Mouse (Mus musculus): ENCODE data around the gene Npcd.

Gene Npcd

DNA sequence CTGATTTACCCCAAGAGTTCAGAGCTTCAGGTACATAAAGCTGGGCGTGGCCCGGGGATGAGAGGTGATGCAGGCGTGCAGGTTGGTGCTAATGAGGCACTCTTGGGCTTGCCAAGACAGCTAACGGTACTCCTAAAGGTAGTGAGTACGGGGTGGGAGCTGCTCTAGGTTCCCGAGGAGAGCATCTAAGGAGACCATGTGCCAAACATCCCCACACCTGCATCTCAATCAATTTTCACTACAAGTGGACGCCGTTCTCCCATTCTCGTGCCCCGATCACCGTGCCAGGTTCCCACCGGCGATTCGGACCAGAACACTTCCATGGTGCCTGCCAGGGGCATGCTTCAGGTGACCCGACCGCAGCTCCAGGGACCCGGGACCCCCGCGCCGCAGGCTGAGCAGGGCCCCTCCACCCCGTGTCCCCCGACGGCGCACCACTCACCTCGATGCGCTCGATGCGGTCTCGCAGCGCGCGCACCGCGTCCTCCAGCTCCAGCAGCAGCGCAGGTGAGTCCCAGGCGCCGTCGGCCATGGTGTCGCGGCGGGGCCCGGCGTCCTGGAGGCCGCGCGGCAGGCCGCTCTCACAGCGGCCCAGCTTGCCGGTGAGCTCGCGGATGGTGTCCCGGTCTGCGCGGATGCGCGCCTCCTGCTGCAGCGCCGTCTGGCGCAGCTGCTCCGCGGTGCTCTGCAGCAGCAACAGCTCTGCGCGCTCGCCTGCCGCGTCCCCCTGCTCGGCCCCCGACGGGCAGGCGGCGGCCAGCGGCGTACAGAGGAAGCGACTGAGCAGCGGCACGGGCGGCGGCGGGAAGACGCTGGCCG is 30.3 kb downstream of the Npcd start:
- DNase-seq (ENCODE audit: low spot score) = peak; percentile 41

DNA sequence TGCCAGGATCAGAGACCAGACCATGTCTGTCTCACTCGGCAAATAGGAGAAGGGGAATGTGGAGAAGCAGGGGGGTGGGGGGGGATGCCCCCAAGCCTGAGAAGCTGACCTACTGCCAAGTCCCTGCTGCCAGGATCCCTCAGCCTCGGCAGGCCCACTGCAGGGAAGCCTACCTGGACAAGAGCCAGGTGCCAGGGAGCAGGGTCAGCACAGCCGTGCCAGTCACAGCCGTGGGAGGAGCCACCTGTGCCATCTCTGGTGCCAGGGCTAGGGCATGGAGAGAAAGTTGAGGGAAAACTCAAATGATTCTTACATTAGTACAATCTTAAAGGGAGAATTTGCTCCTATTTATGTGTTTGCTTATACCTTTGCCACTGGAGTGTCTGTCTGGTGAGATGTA is 31.7 kb downstream of the Npcd start:
- DNase-seq (ENCODE audit: low spot score) = no peak

DNA sequence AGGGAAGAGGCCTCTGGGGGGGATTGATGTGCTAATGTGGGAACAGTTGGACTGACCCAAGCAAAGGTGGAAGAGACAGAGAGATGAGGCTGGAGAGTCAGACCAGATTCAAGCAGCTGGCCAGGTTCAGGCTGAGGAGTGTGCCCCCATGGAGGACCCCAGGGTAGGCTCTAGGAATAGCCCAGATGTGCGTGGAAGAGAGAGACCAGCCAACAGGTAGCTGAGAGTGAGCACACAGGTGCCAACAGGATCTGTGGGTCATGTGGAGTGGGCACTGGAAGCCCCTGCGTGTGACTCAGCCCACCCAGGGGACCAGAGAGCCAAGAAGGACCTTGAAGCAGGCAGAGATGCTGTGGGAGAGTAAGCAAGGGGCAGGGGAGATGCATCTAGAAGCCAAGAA is 32.4 kb downstream of the Npcd start:
- no peak for DNase-seq (ENCODE audit: low spot score)

DNA sequence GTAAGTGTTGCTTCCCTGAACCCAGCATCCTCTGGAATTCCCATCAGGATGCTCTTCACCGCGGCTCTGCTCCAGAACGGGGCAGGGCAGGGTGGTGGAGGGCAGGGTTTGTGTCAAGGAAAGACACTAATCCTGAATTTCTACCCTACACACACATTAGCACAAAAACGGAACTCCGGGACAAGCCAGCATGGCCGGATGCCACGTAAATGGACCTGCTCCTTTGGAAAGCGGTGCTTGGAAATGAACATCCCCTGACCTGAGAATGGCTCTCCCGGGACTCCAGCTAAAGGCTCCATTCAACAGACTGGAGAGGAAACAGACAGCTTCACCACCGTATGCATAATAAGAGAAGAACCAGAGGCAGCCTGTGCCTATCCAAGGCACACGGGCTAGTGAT is 33.3 kb downstream of the Npcd start:
- no peak for DNase-seq (ENCODE audit: low spot score)

DNA sequence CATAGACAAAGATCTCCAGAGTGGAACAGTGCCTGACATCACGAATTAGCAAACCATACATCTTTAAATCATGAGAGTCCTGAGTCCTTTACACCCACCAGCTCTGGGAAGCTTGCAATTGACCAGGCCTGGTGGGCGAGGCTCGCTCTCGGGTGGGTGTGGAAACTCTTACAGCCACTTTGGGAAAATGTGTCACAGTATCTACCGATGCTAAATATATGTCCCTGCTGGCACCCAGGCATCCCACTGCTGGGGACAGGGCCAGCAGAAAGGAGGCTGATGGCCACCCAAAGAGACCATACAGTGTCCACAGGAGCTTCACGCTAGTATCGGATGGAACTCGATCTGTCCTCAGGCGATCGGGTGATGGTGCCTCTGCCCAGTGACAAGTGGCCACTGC is 35.4 kb downstream of the Npcd start:
- no peak for DNase-seq (ENCODE audit: low spot score)

DNA sequence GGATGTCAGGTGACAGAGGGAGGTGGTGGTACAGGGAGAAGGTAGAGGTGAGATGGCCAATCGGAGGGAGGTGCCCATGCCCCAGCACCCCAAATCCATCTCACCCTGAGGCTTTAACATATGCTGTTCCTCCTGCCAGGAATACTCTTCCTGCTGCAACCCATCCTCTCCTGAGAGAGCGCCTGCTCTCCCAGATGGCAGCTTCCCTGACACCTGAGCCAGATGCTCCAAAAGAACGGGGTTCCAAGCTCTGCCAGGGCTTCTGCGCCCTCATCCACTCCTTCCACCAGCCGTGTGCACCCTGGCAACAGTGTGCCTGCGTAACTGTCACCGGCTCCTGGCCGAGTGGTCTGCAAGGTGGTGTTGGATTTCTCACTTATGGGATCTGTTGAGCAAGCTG is 36.4 kb downstream of the Npcd start:
- DNase-seq (ENCODE audit: low spot score) = no peak

DNA sequence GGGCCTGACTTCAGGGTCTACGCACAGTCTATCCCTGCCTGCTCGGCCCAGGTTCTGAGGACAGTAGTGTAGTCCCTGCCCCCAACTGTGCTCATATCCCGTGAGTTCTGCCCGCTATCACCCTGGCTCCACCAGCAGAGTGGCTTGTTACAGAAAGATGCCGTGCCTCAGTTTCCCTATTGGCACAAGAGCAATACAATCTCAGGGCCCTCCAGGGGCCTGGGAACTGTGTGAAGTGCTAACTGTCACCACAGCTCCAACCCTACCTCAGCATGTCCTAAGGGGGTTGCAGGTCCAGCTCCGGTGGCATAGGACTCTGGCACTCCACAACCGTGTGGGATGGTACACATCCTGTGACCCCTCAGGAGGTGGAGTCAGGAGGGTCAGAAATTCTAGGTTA is 36.9 kb downstream of the Npcd start:
- DNase-seq (ENCODE audit: low spot score) = no peak

DNA sequence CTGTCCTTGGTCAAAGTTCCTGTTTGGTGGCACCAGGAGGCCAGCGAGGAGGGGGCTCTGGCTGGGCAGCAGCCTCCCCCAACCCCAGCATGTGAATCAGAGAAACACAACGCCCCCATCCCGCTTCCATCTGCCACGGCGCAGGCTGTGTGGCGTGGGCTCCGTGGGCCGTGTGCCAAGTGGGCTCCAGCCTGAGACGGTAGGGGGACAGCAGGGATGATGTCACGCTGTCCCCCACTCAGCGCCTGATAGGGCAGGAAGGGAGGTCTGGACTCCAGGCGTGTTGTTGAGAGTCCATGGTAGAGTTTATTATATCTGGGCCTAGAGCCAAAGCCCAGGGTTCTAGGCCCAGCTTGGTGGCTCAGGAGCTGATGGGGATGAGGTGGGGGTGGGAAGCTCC is 37.8 kb downstream of the Npcd start:
- DNase-seq (ENCODE audit: low spot score) = no peak

DNA sequence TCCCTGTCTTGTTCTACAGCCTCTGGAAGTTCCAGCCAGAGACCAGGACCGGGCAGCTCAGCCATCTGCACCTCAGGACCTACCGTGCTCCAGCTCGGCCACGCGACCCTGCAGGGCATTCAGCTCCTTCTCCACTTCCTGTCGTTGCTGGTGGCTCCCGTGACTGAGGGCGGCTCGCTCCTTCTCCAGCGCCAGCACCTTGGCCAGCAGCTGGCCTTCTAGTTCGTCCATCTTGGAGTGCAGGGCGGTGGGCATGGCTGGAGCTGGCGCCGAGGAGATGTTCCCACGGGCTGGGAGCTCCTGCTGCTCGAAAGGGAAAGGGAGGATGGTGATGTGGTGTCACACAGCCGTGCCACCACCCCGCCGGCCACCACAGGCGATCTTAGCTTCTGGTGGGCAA is 39.9 kb downstream of the Npcd start:
- DNase-seq (ENCODE audit: low spot score) = peak; percentile 60

DNA sequence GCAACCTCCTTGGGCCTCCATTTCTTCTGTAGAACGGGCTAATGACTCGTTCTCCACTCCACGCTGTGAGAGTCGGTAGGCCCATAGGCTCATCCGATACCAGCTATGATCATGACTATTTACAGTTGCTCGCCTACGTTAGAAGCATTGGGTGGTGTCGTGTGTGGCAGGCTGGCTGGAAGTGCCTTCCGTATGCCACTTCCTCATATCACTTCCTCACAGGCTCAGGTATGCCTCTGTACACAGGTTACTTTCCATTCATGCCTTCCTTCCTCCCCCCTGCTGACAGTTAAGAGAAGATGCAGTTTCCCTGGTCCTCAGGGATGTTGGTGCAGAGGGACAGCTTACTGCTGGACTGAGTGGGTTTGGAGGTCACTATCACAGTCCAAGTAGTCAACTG is 41.0 kb downstream of the Npcd start:
- no peak for DNase-seq (ENCODE audit: low spot score)

DNA sequence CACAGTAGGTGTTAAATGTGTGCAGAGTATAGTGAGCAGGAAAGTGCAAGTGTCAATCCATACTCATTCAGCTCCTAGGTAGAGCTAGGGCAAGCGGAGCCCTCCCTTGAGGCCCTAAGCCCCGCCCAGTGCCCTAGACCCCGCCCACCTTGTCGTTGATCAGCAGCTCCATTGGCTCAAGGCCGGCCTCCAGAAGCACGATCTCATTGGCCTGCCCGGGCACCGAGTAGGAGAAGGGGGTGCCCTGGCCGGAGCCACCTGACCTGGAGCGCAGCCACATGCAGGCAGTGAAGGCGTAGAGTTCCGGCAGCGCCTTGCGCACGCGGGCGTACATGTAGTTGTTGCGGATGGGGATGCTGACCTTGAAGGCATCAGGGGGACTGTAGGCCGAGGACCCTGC is 41.6 kb downstream of the Npcd start:
- DNase-seq (ENCODE audit: low spot score) = peak; percentile 66

DNA sequence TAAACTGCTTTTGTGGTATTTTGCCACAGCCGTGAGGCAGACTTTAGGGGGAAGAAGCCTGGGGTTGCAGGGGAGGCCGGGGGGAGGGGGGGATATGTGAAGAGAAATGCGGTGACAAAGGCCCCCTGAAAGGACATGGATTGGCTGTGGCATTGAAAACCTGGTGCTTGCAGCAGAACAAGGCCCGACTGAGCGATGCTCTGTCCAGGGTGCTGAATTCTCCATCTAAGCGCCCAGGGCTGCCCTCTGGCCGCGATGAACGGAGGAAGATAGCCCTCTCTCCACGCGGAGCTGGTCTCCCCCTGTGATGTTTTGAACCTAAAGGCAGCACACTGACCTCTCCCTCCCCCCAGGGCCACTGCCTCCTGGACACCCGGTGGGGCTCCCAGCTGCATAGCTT is 42.5 kb downstream of the Npcd start:
- peak; percentile 86 for DNase-seq (ENCODE audit: low spot score)

DNA sequence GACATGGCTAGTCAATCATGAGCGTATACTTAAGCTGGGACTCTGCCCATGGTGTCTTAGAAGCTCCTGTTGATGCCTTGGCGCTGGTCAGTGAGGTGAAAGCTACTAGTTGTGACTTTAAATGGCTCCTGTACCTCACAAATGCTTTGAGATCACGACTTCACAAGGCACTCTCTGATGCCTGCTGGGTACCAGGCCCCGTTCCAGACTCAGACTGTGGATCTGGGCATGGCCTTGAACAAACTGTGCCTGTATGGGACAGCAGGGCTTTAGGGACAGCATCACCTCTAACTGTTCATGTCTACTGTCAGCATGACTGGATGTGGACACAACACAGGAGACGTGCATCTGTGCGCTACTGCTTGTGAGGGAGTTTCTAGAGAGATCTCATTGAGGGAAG is 43.1 kb downstream of the Npcd start:
- DNase-seq (ENCODE audit: low spot score) = no peak

DNA sequence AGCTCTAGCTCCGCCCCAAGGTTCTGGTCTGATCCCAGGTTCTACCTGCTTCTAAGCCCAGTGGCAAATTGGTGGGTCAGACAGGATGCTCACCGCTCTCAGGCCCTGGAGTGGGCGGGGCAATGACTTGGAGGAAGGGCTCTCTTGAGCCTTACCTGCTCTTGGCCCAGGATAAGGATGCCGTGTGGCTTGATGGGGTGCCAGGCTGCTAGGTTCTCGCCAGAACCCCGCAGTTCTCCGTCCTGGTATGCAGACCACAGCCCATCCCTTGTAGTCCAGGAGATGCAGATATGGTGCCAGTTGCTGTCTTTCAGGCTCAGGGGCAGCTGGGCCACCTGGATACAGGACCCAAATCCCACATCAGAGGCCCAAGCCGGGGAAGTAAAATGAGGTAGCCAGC is 43.9 kb downstream of the Npcd start:
- DNase-seq (ENCODE audit: low spot score) = no peak

DNA sequence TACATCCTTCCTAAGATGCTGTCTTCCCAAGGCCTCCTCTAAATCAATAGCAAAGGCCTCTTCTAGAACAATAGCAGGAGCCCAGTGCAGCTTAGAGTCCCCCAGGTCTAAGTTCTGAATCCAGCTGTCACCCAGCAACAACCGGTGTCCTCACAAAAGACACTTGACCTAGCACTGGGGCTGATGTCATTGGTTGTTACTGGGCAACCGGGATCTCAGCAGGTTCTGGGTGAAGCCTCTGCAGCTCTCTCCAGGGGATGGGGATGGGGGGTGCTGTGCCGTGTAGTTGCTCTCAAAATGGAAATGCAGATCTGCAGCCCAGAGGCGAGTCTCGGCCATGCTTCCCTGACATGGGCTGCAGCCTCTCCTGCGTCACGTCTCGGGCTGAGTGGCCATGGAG is 46.2 kb downstream of the Npcd start:
- no peak for DNase-seq (ENCODE audit: low spot score)

DNA sequence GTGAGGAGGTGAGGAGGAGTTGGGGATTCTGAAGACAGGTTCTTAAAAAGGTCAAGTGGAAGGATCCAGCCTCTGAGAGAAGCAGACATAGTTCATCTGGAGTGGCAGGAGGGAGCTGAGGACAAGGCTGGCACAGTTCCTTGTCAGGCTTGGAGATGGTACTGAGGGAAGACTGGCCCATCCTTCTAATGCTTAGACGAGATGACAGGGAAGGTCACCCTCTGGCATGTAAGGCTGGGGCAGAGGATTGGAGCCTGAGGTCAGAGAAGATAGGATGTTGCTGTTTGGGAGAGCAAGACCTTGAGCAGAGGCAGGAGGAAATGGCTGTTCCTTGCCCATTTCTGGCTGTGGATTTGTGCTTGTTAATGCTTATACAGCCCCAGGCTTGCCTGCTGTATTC is 49.0 kb downstream of the Npcd start:
- DNase-seq (ENCODE audit: low spot score) = no peak

DNA sequence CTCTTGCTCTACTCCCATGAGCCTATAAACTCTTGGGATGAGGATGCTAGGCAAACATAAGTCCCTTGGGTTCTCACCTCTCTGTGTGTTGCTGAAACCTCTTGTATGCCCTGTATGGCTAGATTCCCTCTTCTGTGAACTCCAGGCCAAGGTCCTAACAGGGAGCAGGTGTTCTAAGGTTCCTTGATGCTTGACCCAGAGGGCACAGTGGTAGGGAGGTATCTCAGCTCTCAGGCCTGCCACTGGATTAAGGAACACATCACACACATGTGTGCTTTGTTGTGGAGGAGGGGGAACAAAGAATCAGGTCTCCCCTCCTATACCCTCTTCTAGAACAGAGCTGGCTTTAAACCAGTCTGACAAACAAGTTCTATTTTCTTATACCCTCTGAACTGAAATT is 56.3 kb downstream of the Npcd start, which contains the start of gene Dnal4:
Gene Dnal4 (minus strand): TSS at position 101 of the 400 bp plus-strand sequence.
- DNase-seq (ENCODE audit: low spot score) = no peak

DNA sequence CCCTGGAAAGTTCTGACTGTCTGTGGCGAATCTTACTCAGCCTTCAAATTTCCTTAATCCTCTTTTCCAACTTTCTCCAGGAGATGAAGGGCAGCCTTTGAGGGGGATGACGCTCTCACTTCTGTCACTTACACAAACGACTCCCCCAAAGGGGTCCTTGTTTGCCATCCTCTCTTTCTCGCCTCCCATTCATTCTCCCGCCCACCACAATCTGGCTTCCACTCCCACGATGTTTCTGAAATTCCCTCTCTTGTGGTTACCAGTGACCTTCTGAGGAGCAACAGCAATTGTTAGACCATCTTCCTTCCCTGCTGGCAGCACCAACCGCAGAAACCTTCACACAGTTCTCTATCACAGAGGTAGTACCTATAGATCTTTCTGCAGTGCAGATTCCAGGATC is 58.4 kb downstream of the Npcd start:
- DNase-seq (ENCODE audit: low spot score) = no peak

DNA sequence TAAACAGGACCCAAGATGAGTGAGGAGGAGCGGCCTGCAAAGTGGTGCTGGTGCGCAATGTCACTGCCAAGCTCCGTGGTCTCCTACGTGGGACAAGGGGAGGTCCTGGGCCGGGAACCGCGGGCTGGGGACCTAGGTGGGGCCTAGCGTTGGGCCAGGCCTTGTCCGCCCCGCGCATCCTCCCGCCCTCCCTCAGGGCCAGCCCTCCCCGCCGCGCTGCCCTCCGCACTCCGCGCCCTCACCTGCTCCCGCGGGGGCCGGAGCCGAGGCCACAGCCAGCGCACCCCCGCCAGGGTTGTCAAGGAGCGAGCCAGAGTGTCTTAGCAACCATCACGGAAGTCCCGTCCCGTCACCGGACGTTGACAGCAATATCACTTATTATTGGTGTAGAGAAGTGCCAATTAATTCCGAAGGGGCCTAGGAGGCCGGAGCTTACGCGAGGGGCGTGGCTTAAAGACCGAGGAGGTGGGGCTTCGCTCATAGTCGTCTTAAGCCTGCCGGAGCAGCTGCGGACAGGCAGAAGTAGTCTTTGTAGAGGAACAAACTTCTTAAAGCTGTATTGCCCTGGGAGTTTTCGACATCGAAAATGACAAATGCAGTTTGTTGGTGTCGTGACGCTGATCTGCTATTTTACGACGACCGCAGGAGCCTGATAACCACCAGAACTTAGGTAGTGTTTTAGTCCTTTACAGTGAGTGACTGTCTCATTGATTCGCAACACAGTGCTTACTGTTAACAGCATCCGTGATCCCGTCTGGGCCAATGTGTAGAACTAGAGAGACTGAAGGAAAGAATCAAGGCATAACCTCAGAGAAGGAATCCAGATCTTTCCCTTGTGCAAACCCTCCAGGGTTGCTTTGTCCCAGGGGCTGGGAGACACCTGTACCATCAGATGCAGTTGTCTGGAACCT is 59.7 kb downstream of the Npcd start:
- DNase-seq (ENCODE audit: low spot score) = peak; percentile 98

DNA sequence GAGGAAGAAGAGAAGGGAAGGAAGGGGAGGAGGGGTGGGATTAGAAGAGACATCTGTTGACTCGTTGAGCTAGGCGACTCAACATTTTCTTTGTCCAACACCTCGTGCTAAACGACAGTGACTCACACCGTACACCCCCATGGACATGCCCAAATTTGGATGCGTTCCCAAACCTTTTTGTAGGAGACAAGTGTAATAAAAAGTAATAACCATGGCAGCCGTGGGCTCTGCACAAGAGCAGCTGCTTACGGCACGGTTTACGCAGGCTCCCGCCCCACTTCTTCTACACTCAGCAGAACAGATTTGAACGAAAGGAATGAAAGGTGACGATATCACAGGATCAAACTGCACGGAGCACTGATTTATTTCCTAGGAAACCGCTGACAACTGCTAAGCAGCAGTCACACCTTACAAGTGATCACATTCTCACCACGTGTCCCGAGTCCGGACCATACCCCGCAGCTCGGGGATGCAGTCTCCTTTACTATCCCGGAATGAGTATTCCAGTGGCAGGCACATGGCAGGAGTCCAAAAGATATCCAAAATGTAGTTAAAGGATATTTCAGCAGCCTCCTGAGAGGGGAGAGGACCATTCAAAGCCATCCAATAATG is 63.3 kb downstream of the Npcd start:
- DNase-seq (ENCODE audit: low spot score) = no peak

DNA sequence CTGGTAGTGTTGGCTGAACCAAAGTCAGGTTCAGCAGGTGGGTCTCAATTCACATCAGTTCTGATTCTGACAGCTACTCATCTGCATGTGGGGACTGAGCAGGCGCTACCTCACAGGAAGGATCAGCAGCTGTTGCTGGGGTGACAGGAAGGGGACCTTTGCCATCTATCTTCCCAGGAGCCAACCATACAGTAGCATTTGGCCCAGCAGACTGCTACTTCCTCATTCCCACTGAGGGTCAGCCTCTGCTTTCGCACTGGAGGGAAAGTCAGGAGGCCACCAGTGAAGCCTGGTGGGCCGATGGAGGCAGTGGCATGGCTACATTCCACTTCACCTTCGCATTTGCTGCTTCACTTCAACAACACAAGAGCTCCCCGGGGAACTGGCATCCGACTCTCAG is 65.7 kb downstream of the Npcd start:
- DNase-seq (ENCODE audit: low spot score) = no peak

DNA sequence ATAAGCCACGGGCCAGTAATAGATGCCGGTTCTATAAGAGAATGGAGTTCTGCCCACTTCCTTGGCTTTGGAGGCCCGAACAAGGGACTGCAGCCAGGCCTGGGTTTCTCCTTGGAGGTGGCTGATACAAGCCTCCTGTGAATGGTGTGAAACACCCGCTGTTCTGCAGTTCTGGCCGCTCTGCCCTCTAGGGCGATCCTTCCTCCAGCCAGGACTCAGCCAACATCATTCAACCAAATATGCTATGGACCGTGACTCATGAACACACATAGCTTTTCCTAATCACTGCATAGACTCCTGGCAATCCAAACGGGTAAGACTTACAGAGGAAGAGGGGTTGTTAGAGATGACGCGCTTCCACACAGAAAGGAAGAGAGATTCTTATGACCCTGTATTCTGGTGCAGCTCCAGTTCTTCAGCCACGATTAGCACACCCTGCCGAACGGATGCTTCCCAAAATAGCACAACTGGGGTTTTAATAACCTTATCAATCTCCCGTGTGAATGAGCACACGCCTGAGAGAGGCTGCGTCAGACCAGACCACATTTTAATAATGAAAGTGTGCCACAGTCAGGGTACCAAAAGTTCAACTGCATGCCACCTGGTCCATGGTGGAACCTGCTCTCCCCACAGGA is 66.6 kb downstream of the Npcd start:
- DNase-seq (ENCODE audit: low spot score) = no peak
